Mouse (Mus musculus) bone marrow, adult 2 months (tissue): ENCODE results near the gene Hc. TPM values are rescaled to one million over a fixed set of nuclear protein-coding genes. Genes with fewer than 3 reads are reported as not detected.

ENCODE experiments used
- H3K27ac ChIP-seq: fragments of 200-500 bp; 2 replicates; pipeline ENCODE4 v1.5.1; 2012; ENCODE audit warnings: low read depth, mild to moderate bottlenecking, control low read depth, inconsistent platforms, low read length; ENCODE audit not compliant: control insufficient read depth, poor library complexity, insufficient read depth
- H3K4me1 ChIP-seq: fragments of 200-500 bp; 2 replicates; pipeline ENCODE4 v1.6.1; 2011; ENCODE audit warnings: low read length; ENCODE audit not compliant: control insufficient read depth, insufficient read depth
- H3K4me3 ChIP-seq: fragments of 200-500 bp; replicated peaks from 2 replicates; pipeline ENCODE3; 2011; ENCODE audit warnings: mild to moderate bottlenecking, low read depth, low read length, control low read depth; ENCODE audit not compliant: control insufficient read depth
- CTCF ChIP-seq: fragments of 200-500 bp; IDR thresholded peaks from 2 replicates; pipeline ENCODE4 v1.5.1; 2011; ENCODE audit warnings: low read length, control low read depth; ENCODE audit not compliant: control insufficient read depth, insufficient read depth
- POLR2A ChIP-seq: fragments of 200-500 bp; IDR thresholded peaks from 2 replicates; pipeline ENCODE4 v1.6.1; 2011; ENCODE audit warnings: low read depth, mild to moderate bottlenecking, control low read depth, low read length, borderline replicate concordance; ENCODE audit not compliant: control insufficient read depth
- WGBS: fragments of 180-500 bp; shearing (Covaris S2); methylation state at CpG from one replicate; pipeline ENCODE4 v1.1.7; 2018; 5-methylcytosine and 5-hydroxymethylcytosine counted together
- polyA plus RNA-seq: library from polyadenylated mRNA; stranded (reverse); fragments of >200 nt; gene quantifications from 2 replicates; pipeline ENCODE4 v1.2.4, GENCODE M21; 2011; ENCODE audit warnings: low replicate concordance; ENCODE audit not compliant: missing spikeins, insufficient read depth, insufficient read length

Gene Hc
- polyA plus RNA-seq, 1 experiment, result 3.9 TPM

DNA sequence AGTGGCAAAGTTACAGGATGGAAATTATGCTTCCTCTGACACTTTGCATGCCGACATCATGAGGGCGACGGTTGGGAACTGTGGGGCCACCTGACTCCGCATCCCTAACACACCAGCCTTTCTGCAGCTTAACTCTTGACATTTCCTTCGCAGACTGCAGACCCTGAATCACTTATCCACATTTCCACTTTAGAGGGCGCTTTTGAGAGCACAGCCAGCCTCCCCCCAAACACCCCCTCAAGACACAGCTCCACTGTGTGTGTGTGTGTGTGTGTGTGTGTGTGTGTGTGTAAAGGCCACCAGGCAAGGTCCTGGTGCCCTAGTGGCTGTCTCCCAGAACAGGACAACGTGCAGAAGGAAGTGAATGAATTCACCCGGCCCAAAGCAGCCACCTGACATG lies 95.4 kb downstream of the Hc start:
- WGBS, result 63% methylated on average over 8 of the region's 8 CpGs
- TF ChIP-seq CTCF, result no peak
- TF ChIP-seq POLR2A, result no peak
- H3K4me3 ChIP-seq, result no peak overlapping the region
- H3K4me1 ChIP-seq, result peaks cover 6% of the 10 kb centered on the region; the same call in 1 of the 2 replicates
- H3K27ac ChIP-seq, result peak overlapping the region; percentile 16; the same call in 1 of the 2 replicates

GRCm38 (mm10) chr2:34965293-34965692 lies 95.9 kb downstream of the Hc start:
- 15% methylated on average over 9 of the region's 9 CpGs for WGBS
- Histone ChIP-seq H3K4me3 (peak overlapping the region; percentile 20), H3K4me1 (peaks cover 6% of the 10 kb centered on the region; the same call in 1 of the 2 replicates), H3K27ac (peak overlapping the region; percentile 16; the same call in 1 of the 2 replicates)
- no peak for TF ChIP-seq CTCF
- peak; percentile 29; the same call in 1 of the 2 replicates for TF ChIP-seq POLR2A

DNA sequence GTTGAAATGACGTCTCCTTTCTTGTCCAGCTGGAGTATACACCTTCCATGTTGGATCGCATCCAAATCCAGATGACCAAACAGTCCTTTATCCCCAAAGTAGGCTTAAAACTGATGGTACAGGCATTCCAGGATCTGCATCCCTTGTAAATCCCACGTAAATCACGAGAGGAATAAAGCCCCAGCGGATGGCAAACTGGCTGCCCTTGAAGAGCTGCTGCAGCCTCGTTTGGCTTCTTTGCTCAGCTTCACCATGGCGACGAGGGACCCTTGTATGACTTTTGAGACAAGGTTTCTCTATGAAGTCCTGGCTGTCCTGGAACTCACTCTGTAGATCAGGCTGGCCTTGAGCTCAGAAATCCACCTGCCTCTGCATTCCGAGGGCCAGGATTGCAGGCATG lies 96.6 kb downstream of the Hc start:
- TF ChIP-seq POLR2A, result no peak
- WGBS, result 78% methylated on average over 9 of the region's 9 CpGs
- Histone ChIP-seq H3K4me3 (no peak overlapping the region), H3K4me1 (peaks cover 6% of the 10 kb centered on the region; the same call in 1 of the 2 replicates), H3K27ac (no peak overlapping the region)

DNA sequence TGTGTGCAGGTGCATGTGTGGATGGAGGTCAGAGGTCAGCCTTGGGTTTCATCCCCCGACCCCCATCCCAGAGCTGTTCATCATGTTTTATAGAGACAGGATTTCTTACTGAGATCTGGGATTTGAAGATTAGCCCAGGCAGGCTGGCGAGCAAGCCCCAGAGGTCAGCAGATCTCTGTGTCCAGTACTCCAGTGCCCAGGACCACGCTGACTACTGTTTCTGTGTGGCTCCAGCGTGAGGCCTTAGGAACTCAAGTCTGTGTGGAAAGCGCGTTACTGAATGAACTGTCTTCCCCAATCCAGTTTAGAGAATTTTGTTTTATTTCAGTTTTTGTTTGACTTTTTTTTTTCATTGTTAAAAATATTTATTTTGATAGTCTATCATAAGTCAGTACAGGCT lies 97.0 kb downstream of the Hc start:
- Histone ChIP-seq H3K4me1 (peaks cover 6% of the 10 kb centered on the region; the same call in 1 of the 2 replicates), H3K4me3 (no peak overlapping the region), H3K27ac (peak overlapping the region; percentile 71; the same call in 1 of the 2 replicates)
- TF ChIP-seq CTCF (no peak), POLR2A (no peak)
- WGBS, result 81% methylated on average over 6 of the region's 6 CpGs

- H3K27ac ChIP-seq, result peak overlapping the region; percentile 71
- no peak for TF ChIP-seq POLR2A
- TF ChIP-seq CTCF, result no peak
- WGBS, result 3% methylated on average over 13 of the region's 13 CpGs
- H3K4me3 ChIP-seq, result peak overlapping the region; percentile 18
- peaks cover 6% of the 10 kb centered on the region; the same call in 1 of the 2 replicates for H3K4me1 ChIP-seq
Observed at GRCm38 (mm10) chr2:34963371-34963956, 97.8 kb downstream of the Hc start.

DNA sequence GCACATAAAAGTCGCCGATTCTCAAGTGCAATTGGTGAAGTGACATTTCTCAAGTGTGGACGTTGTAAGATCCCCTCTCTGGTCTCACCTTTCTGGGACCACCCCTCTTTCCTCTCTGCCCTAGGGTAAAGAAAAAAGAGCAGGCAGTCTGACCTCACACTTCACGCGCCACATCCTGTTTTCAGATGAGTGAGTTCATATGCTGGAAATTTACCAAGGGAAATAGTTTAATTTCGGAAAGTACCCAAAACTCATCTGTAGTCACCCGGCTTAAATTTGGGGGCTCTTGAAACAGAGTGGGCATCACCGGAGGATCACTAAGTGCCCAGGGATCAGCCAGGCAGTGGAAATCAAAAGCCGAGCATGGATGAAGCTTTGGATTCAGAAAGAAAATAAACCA lies 98.3 kb downstream of the Hc start:
- 21% methylated on average over 9 of the region's 9 CpGs for WGBS
- Histone ChIP-seq H3K27ac (peak overlapping the region; percentile 71), H3K4me3 (no peak overlapping the region), H3K4me1 (peaks cover 6% of the 10 kb centered on the region; the same call in 1 of the 2 replicates)
- no peak for TF ChIP-seq POLR2A
- TF ChIP-seq CTCF, result no peak

DNA sequence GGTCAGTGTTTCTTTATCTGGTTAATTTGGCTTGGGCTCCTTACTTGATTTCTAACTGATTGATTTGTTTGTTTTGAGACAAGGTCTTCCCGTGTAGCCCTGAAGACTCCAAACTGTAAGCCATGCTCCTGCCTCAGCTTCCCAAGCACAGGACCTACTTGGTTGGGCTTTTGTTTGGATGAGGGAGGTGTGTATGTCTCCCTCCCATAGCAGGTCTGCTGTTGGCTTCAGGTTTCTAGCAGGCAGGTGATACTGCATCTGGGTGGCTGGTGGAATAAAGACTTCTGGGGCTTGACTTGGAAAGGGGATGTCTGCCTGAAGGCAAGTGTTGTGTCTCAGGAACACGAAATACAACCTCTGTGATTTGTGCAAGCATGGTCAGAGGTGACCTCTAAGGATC lies 99.0 kb downstream of the Hc start:
- no peak overlapping the region for H3K4me3 ChIP-seq
- no peak overlapping the region for H3K27ac ChIP-seq
- H3K4me1 ChIP-seq, result peaks cover 6% of the 10 kb centered on the region; the same call in 1 of the 2 replicates
- no peak for TF ChIP-seq CTCF
- no peak for TF ChIP-seq POLR2A
- 61% methylated on average over 2 of the region's 2 CpGs for WGBS

DNA sequence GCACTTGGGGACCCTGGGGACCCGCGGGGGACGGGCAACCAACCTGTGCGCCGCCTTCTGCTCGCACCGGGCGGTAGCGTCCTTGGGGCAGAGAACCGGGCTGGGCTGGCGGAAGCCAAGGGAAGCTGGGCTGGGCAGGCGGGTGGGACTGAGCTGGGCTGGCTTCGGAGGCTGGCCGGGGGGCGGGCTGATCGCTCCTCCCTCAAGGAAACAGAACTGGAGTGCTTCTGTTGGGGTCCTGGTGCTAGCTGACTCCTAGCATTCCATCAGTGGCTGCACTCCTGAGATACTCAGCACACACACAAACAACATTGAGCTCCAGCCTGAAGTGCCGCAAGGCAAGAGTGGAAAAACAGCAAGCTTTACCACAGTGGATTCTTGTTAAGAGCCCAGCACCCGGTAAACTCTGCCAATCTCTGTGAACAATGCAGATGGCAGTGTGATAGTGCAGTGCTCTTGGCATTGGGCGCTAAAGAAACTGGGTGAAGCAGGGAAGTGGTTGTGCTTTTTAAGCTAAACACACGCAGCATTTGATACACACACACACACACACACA lies 99.7 kb downstream of the Hc start, which contains the start of gene Traf1:
TSS of gene Traf1 (minus strand) at position 292 of the 556 bp plus-strand sequence.
- Histone ChIP-seq H3K4me1 (peaks cover 6% of the 10 kb centered on the region; the same call in 1 of the 2 replicates), H3K27ac (peak within 1 kb of the TSS; percentile 80), H3K4me3 (peak within 1 kb of the TSS; percentile 54)
- under 1% methylated on average over 20 of the region's 20 CpGs for WGBS
- TF ChIP-seq POLR2A (no peak), CTCF (no peak)

DNA sequence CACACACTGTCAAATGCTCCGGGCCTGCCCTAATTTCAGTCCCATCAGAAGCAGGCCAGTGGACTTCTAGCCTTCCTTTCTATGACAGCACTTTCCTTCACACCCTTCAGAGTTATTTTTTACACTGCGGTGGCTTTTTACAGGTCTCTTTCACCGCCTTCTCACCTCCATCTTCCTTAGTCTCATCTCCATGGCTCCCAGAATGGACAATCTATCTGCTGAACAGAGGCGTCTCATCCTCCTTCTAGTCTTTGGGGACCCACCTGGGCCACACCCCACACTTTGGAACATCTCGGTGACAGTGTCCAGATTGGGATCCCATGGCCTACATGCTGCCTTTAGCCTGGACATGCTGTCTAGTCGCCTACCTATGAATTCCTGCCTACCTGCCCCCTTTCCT lies 100.3 kb downstream of the Hc start:
- Histone ChIP-seq H3K27ac (peak overlapping the region; percentile 80), H3K4me3 (peak overlapping the region; percentile 54), H3K4me1 (peaks cover 6% of the 10 kb centered on the region; the same call in 1 of the 2 replicates)
- 58% methylated on average over 6 of the region's 6 CpGs for WGBS
- TF ChIP-seq CTCF (no peak), POLR2A (no peak)
